Mouse (Mus musculus): ENCODE data around the gene Stoml3.
A peak's percentile ranks its signal among the peaks of the same experiment; 100 is the strongest.

The Stoml3 gene

DNA sequence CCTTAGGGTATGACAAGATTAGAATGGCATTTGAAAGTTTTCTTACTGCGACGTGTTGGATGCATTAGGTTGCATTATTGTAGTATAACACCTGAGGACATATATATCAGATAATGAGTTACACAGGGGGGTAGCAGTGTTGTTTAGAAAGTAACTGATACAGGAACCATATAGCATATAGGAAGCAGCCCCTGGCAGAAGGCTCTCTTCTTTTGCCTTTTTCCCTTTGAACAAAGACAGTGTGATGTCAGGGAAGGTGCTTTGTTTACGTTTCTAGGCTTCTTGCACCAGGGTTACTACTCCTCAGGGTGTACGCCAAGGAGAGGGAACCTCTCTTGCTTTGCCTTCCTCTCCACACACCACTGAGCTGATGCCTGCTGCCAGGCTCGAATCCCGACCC lies at the start of gene Stoml3:
Gene Stoml3 (plus strand): TSS at position 301 of the 400 bp plus-strand sequence.
- DNase-seq = no peak

DNA sequence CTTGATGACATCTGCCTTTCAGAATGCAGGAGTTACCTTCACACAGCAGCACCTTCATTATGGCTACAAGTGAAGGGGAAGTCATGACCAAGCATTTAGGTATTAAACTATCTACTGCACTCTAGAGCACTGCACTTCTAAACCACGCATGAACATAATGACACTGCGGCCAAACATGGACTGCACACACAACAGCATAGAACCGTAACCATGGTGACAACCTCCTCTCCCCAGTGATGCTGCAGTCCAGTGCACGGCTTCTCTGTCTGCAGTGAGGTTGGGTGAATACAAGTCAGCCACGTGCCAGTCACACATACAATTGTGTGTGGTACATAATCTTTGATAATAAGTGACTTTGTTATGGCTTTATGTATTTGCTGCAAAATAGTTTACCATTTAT lies 42.9 kb upstream of the Stoml3 start:
- DNase-seq = no peak

DNA sequence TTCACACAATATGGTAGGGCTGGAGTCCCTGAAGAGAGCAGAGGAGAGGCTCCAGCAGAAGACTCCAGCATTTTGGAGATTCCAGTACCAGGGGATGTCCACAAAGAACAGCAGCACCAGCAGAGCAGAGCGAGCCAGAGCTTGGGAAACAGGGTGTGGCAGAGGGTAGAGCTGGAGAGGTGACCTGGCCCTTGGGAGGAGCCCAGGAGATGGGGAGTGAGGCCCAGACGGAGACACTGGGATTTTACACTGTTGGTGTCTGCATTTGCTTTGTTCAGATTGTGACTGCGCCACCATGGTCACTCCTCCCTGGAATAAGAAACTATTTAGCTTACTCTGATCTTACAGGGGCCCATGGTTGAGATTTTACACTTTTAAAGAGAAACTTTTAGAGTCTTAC lies 41.7 kb upstream of the Stoml3 start:
- DNase-seq = no peak

DNA sequence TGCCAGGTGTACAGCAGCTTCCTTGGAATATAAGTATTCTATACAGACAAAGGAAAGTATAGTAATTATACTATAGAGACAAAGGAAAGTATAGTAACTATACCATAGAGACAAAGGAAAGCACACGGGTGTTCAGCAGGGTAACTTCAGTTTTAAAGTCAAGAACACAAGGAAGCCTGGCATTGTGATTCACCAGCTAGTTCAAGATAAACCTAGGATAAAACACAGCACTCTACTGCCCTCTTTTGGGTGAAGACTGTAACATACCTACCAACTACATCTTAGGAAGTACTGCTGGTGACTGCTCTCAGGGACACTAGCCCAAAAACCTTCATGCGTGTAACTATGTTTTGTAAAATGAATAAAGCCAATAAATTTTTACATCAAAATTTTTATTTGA lies 40.2 kb upstream of the Stoml3 start:
- no peak for DNase-seq

DNA sequence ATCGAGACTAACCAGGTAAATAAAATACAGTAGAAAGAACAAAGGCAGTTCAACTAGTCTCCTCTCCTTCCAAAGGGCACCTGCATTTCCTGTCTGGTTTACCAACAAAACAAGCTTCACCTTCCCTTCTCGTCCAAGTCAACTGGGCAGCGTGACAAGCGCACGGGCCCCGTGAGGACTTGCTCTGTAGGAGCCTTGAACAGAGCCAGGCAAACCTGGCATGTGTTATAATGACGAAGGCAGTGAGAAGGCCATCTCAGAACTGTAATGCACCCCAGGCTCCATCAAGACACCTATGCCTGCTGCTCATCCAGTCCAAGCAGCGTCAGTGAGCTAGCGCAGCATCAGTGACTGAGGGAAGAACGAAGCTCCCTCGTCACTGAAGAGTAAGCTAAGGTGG lies 37.8 kb upstream of the Stoml3 start:
- DNase-seq = no peak

DNA sequence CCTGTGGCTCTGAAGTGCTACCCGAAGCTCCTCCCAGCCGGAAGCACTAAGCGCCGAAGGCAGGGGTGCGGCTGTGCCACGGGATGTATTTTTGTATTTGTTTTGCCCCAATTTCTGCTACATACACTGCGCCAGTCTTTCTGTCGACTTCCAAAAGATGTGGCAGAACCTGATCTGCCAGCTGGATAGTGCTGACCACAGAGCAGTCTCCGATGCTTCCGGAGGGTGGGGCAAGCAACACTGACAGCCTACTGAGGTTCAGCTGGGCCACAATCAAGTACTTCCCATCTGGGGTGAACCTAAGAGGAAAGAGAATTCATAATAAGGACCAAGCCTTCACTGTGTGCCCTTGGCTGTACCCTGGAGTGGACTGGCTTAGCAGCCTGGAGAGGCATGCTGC lies 36.1 kb upstream of the Stoml3 start:
- no peak for DNase-seq

DNA sequence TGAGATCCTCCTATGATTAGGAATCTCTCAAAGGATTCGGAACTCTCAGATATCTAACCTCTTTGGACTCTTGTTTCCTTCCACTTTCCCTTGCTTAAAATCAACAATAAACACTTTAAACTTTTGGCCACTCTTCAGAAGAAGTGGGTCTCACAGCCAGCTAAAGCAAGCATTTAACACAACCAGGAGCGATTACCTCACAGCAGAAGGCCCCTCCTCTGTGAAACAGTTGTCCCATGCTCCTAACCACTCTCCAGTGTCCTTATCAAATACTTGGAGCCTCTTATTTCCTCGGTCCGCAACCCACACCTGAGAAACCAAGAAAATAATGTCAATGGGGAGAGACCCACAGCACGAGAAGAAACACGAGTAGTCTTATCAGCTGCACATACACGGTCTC lies 35.1 kb upstream of the Stoml3 start:
- no peak for DNase-seq

DNA sequence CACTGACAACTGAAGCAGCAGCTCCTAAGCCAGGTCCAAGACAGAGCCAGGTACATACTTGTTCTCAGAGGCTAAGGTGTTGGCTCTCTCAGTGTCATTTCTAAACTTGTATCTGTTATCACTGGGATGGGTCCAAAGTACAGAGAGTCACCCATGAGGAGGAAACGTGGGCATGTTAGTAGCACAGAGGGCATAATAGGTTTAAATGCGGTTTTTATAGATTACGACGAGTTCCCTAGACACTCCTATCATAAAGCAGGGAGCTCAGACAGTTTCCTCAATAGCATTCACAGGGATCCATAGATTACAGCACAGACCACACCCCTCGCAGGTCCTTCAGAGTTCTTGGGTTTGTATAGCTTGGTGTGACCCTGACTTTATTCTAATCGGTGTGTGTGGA lies 34.4 kb upstream of the Stoml3 start:
- no peak for DNase-seq

DNA sequence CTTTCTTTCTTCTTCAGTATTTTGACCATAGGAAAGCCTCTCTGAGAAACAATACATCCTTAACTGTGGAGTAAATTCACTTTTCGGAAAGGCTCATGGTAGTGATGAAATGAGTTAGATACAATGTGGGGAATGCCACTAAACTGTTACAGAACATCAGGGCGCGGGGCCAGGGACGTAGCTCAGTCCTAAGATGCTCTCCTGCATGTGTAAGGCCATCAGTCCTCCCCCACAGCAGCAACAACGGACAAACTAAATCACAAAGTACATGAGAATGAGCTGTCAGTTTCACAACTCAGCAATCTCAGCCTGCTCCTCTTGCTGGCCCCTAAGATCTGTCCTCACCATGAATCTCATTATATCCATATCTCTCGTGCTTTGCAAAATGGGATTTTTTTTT lies 33.9 kb upstream of the Stoml3 start:
- DNase-seq = no peak

DNA sequence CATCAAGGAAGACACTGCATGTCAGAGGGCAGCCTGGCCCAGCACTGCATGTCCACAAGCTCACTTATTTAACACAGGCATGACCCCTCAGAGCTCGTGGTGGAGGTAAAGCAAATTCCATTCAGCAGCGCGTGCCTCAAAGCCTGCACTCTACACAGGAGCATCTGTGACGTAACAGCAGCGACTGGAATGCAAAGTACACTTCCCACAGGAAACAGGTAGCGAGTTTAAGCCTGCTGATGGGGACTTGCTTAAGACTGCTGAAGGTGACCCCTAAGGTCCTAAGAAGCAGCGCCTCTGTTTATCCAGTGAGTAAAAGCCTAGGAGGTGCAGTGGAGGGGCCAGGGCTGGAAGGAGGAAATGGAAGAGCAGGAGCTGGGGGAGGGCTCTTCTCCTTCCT lies 33.5 kb upstream of the Stoml3 start:
- no peak for DNase-seq

DNA sequence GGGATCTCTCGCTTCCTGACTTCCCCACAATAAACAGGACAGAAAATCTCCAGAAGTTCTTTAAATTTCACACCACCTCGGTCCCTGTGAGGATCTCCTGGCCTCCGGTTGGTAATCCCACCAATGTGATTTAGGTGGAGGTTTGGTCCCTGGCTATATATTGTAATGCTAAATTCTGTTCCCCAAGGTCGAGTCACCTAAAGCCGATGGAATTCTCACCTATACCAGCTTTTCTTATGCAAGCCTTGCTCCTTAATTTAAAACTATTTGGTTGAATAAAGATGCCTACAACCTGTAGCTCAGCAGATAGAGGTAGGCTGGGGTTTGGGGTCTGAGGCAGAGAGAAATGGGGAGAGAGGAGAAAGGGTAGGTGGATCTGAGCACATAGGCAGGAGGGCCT lies 30.7 kb upstream of the Stoml3 start:
- DNase-seq = no peak

DNA sequence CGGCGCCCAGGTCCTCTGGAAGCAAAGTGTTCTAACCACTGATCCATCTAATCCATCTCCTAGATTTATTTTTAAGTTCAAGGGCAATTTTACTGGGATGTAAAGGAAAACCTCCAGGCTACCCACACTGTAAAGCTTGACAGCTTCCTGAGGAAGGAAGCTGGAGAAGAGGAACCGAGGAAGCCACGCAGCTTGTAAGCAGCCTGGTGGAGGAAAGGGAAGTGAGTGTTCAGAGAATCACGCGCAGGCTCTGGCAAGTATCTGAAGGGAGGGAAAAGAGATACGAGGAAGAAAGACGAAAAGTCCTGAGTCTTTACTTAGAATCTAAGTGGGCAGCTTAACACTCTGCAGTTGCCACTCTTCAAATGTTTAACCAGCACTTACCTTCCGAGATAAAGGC lies 28.3 kb upstream of the Stoml3 start:
- no peak for DNase-seq

DNA sequence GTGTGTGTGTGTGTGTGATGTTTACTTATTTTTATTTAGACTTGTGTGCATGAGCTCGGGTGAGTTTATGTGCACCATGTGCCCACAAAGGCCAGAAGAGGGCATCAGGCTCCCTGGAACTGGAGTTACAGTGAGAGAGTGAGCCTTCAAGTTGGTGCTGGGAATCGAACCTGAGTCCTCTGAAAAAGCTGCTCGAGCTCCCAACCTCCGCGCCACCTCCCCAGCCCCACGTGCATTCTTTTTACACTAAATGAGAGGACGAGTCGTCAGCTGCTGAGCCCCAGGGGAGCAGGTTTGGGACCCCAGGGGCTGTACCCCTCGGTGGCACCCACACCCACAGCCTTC lies 25.8 kb upstream of the Stoml3 start:
- no peak for DNase-seq

DNA sequence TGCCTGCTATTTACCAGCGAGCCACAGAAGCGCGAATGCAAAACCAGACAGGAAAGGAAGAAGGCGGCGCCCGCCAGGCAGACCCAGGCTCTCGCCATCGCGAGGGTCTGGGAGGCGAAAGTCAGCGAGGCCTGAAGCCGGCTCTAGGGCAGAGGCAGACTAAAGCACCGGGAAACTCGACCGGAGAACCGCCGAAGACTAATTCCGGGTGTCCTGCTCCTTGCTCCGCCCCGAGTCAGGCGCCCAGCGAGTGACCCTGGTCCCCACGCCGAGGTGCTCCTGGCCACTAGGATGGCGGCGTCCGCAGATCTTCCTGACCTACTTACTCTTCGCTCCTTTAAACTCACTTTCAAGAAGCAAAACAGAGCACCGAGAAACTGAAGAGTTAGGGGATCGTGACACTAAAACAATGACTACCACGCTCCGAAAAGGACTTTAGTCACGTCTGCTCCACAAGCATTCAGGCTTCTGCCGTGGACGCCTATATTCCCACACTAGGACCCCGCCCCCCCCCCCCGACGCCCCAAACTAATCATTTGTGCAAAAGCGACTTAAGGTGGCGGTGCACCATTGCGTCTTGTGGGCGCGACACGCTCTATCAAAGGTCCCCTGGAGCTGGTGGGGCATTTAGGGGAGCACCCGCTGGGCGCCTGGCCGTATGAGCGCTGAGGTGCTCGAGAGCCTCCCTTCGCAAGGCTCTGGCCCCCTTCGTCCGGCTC lies 25.2 kb upstream of the Stoml3 start, which contains the start of the genes Nhlrc3 and Proser1:
Gene Nhlrc3 (minus strand): TSS at position 287 of the 719 bp plus-strand sequence.
Gene Proser1 (plus strand): TSS at position 621 of the 719 bp plus-strand sequence.
- peak; percentile 92 for DNase-seq

DNA sequence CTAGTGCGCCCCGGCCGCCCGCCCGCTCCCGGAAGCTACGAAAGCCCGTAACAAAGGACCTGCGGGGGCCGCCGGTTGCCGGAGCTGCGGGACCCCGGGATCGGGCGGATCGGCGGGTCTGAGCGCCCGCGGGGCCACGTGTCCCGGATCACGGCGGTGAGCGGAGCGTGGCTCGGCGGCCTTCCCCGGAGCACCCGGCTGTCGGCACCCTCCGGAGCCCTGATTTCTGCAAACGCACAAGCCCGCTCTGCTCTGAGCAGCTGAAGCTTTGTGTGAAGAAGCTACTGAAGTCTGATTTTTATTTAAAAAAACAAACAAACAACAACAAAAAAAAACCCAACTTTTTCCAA lies 24.7 kb upstream of the Stoml3 start:
- no peak for DNase-seq

DNA sequence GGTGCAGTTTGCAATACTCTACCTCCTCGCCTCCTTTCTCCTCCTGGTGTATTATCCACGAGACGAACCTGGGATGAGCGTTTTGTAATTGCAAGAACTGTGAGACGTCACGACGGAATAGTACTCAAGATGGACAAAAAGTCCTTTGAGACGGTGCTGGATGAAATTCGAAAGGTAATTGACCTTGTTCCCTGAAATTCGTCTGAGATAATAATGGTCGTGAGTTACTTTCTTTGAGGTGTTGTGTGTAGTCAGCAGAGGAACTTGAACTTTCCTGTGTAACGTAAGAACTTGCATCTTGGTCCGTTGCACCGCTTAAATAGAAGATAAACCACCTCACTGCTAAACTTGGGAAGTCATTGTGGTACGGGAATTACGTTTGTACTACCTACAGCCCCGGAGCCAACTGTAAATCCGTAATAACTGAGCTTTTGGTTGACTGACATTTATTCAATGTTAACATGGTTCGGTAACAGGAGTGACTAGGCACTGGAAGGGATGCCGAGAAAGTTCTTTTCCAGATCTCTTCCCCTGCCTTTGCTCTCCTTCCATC lies 24.2 kb upstream of the Stoml3 start:
- DNase-seq = no peak

DNA sequence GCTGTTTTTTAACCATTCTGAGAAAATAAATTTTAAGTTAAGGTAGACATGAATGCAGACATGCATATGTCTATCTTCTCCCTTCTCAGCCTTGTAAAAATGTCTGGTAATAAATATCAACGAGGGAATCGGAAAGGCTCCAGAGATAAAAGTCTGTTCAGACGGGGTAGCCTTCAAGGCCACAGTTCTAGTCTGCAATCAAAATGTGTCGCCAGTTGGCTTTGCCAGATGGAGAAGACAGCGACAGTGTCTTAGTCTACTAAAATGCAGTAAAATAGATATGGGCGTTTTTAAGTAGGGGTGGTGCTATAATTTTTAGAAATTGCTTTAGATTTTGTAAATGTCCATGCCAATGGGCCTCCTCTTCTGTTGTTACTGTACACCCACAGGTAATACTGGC lies 23.1 kb upstream of the Stoml3 start:
- DNase-seq = no peak

DNA sequence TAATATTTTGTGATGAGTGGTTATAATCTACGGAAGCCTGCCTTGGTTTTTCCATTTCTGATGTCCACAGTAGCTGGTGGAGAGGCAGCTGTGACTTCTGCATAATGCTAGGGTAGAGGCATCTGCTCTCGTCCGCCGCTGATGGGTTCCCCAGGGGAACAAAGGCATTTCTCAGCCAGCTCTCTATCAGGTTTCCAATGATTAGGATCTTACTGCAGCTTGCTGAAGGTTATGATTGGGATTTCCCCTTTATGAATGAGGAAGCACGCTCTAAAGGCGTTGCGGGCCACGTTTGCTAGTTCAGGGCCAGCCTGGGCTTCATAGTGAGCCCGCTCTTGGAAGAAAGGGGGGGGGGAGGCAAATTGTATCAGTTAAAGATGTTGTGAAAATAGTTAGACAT lies 22.0 kb upstream of the Stoml3 start:
- no peak for DNase-seq

DNA sequence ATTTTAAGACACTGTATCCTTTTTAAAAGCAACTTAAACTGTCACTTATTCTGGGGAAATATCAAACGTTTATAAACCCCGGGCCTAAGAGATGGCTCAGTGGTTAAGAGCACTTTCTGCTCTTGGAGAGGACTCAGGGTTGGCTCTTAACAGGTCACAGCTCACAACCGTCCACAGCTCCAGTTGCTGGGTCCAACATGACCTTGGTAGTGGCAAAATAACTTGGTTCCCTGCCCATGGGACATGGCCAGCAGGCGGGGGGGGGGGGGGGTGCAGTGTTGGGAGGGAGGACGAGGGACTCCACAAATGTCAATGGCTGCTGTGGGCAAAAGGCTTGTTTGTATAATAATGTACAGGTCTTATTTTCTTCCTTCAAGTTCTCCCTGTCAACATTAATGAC lies 21.1 kb upstream of the Stoml3 start:
- DNase-seq = no peak

DNA sequence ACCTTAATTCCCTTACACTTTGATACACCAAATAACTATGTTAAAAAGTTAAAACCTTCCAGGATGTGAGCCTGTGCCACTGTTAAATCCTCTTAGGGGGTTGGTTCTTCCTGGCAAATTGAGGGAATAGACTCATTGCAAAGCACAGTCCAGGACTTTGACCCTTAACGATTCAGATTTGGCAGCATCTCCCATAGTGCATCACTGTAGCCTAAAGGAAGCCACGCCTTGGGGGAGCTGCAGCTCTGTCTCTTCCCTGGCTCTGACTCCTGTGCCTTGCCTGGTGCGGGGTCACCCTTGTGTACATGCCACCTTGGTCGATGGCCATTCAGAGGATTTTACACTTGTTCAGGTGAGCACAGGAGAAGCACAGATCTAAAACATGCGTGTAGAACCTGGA lies 18.8 kb upstream of the Stoml3 start:
- no peak for DNase-seq

DNA sequence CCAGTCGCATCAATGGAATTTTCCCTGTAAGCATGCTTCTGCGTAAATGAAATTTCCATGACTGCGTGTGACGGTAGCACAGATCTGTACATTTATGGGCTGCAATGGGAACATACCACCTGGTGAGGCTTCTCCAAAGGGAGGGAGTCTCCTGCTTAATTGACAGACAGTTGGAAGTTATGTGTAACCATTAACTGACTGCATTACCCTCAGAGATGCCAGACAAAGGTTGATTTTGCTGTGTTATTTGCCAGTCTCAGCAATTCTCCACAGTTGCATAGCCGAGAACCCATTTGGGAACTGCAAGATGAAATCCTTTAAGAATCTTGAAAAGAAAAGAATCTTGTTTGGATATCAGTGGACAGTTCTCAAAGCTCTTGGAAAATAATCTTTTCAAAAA lies 16.4 kb upstream of the Stoml3 start:
- DNase-seq = no peak

DNA sequence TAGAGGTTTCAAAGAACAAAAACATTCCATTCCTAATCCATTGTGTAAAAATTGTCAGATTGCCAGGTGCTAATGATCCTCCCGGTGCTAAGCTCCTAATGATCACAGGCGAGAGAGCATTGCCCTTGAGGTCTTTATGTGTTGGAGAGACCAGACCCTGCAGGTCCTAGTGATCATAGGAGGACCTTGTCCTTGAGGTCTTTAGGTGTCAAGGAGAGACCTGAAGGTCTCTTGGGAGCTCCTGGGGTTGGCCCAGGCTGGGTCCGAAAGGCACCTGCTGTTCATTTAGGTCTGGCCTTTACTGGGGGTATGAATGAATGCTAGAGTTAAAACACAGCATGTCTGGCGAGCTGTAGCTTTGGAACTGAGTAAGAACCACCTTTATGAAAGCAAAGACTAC lies 14.3 kb upstream of the Stoml3 start:
- no peak for DNase-seq

DNA sequence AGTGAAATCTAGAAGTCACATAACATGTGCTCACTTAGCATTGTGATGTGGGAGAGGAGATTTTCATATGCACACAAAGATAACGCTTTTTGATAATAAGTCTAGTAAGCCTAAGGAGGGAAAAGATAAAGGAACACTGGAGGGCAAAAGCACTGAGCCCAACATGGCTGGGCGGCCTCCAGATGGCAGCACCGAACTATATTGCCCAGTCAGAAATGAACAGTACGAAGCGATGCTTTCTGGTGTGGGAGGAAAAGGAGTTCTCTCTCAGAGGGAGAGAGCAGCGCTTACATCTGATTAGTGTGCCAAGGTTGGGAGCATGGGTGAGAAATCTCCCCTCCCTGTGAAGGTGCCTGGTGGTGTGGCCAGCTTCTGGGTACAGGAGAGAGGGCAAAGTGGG lies 12.6 kb upstream of the Stoml3 start:
- peak; percentile 41 for DNase-seq

DNA sequence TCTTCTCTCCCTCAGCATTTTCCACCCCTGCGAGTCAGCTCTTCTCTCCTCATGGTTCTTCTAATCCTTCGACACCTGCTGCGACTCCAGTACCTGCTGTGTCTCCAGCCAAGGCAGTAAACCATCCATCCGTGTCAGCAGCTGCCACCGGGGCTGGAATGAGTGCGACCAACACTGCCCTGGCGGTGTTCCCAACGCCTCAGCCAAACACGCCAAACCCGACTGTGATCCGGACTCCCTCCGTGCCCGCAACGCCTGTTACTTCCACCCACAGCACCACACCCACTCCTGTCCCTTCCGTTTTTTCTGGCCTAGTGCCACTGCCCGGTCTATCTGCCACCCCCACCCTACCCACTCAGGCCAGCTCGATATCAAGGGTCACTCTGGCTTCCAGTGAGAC lies 11.0 kb upstream of the Stoml3 start:
- no peak for DNase-seq

DNA sequence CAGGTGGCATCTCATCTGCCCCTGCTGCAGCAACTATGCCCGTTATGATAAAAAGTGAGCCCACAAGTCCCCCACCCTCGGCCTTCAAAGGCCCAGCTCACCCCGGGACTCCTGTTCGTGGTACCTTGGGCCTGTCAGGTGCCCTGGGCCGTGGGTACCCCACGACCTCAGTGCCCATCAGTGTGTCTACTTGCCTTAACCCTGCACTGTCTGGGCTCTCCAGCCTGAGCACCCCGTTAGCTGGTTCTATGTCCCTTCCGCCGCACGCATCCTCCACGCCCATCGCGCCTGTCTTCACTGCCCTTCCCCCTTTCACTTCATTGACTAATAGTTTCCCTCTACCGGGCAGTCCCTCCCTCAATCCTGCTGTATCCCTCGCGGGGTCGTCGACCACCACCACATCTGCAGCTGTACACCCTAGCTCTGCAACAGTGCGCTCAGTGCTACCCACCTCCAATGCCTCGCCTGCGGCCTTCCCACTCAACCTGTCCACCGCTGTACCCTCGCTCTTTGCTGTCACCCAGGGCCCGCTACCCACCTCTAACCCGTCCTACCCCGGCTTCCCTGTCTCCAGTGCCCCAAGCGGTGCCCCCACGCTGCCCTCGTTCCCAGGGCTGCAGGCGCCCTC lies 9.9 kb upstream of the Stoml3 start:
- DNase-seq = no peak

Data from liver (tissue).